Mouse (Mus musculus) right cerebral cortex, postnatal 25 days (tissue): Measurements from ENCODE around the gene Gpr26.

Source experiments
- DNase-seq: peaks from one replicate; pipeline ENCODE4 v3.0.0; 2022

The Gpr26 gene

DNA sequence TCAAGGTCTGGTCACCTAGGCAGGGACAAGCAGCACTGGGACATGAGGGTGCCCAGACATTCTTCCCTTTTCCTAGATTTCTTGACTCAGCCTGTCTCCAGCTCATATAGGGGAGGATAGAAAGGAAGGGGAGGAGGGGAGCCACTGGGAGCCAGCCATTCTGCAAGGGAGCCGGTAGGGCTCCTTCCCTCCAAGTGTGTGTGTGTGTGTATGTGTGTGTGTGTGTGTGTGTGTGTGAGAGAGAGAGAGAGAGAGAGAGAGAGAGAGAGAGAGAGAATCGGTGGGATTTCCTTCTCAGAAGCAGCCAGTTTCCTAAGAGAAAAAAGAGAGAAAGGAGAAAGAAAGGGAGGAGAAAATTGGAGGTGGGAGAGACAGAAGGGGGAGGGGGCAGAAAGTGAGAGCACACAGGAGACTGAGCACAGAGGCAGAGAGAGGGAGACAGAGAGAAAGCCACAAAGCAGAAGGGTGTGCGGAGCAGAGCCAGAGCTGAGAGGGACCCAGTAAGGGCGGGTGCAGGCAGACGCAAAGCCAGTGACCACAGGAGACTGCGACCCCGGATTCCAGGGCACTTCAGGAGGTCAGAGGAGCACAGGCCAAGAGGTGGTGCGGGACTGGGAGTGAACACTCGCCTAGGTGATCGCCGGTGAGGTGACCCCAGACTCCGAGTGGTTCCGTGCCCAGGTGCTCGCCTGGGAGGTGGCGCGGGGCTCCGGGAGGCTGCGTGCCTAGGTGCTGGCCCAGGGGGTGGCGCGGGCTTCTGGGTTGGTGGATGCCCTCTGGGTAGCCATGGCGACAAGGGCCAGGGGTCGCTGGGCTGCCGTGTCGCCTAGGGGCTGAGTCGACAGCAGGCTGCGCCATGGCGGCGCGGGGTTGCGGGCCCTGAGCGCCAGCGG lies at the start of gene Gpr26:
Gene Gpr26, plus strand, starts transcription at position 438 of the 893 bp plus-strand sequence.
- DNase-seq: peak; percentile 62

DNA sequence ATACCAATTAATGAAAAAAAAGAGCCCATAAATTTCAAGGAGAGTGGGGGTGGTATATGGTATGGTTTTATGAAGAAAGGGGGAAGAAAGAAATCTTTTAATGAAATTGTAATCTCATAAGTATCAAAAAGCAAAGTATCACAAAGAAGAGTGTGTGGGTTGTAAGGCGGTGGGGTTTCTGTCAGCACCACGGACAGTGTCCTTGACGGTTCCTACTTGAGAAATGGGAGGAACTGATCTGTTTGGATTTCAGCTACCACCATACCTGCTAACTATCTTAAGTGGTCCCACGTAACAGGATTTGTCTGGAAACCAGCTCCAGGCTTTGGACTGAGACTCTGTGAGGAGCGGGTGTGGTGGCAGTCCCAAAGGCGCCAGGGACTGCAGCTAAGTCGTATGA lies 48.9 kb upstream of the Gpr26 start:
- DNase-seq: no peak

GRCm38 (mm10) chr7:131927288-131928050 lies 38.8 kb upstream of the Gpr26 start:
- no peak for DNase-seq

GRCm38 (mm10) chr7:131937611-131938010 lies 28.6 kb upstream of the Gpr26 start:
- no peak for DNase-seq

GRCm38 (mm10) chr7:131951131-131951530 lies 15.1 kb upstream of the Gpr26 start:
- no peak for DNase-seq

GRCm38 (mm10) chr7:131953402-131953801 lies 12.9 kb upstream of the Gpr26 start:
- DNase-seq: no peak

DNA sequence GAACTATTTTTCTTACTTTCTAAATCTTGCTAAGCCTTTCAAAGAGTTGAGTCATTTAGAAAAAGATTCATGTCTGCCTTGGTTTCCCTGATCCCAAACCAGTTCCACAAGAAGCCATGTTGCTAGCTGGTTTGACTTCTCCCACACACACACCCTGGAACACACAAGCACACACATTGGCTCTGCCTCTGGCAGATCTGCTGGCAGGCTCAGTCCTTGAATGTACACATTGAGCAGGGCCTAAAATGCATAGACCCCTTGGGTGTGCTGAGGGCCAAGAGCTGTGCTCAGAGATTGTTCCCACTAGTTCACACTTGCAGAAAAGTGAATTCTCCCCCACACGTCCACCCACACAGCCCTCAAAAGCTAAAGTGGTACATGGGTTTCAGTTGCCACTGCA lies 7.6 kb upstream of the Gpr26 start:
- no peak for DNase-seq

- DNase-seq: no peak
These were observed 5.7 kb upstream of the Gpr26 start for GRCm38 (mm10) chr7:131960551-131960950.

DNA sequence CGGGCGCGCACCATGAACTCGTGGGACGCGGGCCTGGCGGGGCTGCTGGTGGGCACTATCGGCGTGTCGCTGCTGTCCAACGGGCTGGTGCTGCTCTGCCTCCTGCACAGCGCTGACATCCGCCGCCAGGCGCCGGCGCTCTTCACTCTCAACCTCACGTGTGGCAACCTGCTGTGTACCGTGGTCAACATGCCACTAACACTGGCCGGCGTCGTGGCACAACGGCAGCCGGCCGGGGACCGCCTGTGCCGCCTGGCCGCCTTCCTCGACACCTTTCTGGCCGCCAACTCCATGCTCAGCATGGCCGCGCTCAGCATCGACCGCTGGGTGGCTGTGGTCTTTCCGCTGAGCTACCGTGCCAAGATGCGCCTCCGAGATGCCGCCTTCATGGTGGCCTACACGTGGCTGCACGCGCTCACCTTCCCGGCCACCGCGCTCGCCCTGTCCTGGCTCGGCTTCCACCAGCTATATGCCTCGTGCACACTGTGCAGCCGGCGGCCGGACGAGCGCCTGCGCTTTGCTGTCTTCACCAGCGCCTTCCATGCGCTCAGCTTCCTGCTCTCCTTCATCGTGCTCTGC lies 745 bp downstream of the Gpr26 start:
- DNase-seq: peak; percentile 64

- DNase-seq: no peak
These were observed 4.0 kb downstream of the Gpr26 start for GRCm38 (mm10) chr7:131970255-131970654.

- no peak for DNase-seq
These were observed 9.6 kb downstream of the Gpr26 start for GRCm38 (mm10) chr7:131975867-131976266.

- no peak for DNase-seq
These were observed 12.3 kb downstream of the Gpr26 start for GRCm38 (mm10) chr7:131978609-131979008.

- no peak for DNase-seq
These were observed 22.8 kb downstream of the Gpr26 start for GRCm38 (mm10) chr7:131989056-131989455.

GRCm38 (mm10) chr7:131992226-131992625 lies 26.0 kb downstream of the Gpr26 start:
- DNase-seq: no peak

GRCm38 (mm10) chr7:131992873-131993272 lies 26.6 kb downstream of the Gpr26 start:
- DNase-seq: no peak

DNA sequence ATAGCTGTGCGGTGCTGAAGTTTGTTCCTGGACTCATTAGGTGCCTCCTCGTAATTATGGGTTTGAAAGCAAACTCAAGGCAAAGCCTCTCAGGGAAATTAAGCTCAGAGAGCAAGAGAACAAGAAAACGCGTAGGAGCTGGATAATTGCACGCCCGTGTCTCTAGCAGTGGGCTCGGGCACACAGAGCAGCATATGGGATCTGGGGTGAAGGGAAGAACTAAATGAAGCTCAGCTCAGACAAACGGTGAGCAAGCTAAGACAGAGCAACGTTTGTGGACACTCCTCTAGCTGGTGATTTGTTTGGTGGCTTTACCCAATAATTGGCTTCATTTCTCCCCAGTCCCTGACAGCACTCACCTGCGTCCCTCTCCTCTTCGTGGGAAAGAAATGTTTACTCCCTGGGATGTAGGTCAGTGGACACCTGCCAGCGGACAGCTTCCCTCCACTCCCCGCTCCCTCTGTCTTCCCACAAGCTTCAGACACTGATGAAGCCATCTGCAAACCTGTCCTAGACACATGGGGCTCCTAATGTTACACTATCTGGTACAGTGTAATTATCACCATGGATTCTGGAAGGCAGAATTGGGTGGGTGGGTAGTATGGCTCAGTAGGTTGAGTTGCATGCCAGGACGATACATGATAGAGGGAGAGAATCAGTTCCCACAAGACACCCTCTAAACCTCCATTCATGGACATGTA lies 39.9 kb downstream of the Gpr26 start:
- peak; percentile 26 for DNase-seq

GRCm38 (mm10) chr7:132009002-132009401 lies 42.7 kb downstream of the Gpr26 start:
- no peak for DNase-seq

DNA sequence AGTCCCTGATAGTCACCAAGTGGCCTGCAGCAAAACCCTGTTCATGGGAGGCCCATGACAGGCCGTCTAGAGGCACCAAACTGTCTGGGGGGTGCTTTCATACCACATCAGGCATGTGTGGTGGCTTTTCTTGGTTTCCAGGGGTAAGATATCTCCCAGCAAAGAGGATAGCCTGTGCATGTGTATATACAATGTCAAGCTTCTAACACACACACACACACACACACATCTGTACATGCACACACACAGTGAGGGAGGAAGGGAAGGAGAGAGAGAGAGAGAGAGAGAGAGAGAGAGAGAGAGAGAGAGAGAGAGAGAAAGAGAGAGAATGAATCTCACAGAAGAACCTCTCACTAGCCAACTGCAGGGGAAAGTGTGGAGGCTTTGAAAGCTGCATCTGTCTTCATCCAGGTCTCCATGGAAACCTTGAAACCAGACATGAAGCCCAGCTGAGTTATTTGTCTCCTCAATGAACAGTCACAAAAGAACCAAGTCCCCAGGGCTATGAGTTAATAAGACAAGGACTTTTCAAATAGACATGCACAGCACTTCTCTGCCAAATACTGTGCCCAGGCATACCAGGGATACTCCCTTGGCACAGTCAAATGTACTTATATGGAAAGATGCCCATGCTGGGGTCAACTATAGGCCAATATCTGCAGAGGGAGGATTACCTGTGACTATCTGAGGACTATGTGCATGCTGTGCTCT lies 46.9 kb downstream of the Gpr26 start:
- DNase-seq: no peak

DNA sequence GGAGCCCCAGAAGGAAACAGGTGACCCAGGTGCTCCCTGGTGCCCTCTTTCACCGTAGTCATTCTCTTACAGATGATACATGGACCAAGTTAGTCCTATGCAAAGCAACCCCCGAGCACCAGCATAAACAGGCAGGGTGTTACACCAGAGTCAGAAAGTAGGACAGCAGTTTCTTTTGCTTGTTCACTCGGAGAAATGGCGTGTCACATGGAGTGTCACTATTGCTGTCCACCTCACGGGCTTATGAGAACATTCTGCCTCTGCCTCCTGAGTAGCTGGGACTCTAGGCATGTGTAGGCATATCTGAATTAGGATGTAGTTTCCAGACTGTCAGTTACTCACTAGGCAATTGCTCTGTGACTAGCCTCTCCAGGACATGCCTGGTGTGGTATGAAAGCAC lies 47.7 kb downstream of the Gpr26 start:
- DNase-seq: no peak

GRCm38 (mm10) chr7:132015193-132015592 lies 48.9 kb downstream of the Gpr26 start:
- no peak for DNase-seq

- DNase-seq: no peak
These were observed 49.7 kb downstream of the Gpr26 start for GRCm38 (mm10) chr7:132015933-132016332.

DNA sequence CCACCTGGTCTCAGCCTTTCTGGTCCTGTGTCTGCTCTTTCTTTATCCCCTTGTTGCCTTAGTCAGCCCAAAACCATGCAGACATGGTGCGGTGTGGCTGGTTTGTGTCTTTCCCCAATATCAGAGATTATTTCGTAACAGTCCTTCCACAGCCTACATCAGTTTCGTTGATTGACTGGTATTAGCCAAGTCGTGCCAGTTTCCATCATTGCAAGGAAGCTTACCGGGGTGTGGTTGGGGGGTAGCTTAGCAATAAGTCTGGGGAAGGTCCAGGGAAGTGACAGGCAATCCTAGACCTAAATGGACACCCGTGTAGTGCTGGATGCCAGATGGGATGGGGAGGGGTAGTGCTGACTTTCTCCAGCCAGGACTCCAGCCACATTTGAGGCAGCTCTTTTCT lies 59.3 kb downstream of the Gpr26 start:
- DNase-seq: no peak
